Mouse (Mus musculus): Measurements from ENCODE around the gene Cyp26c1. TPM values are rescaled to one million over a fixed set of nuclear protein-coding genes. Genes with fewer than 3 reads are reported as not detected.

Cyp26c1 gene
- polyA plus RNA-seq, 1 experiment = not detected

GRCm38 (mm10) chr19:37697651-37698272, 12.4 kb downstream of the Cyp26c1 start, which contains the start of gene Cyp26a1:
TSS of gene Cyp26a1 (plus strand) at chr19:37697798.
- Histone ChIP-seq H3K4me1 (ENCODE audit: control insufficient read depth, insufficient read depth, low read length) (peaks cover 7% of the 10 kb centered on the region; the same call in 1 of the 2 replicates), H3K27ac (ENCODE audit: insufficient read depth, low read length) (no peak within 1 kb of the TSS), H3K4me3 (ENCODE audit: insufficient read depth, low read length) (no peak within 1 kb of the TSS)
- TF ChIP-seq POLR2A (IDR thresholded peaks at IDR 0.05; ENCODE audit: low read depth, low read length) = no peak
- TF ChIP-seq CTCF (IDR thresholded peaks at IDR 0.05; ENCODE audit: borderline replicate concordance, insufficient read depth, low read length) = no peak

- TF ChIP-seq CTCF (IDR thresholded peaks at IDR 0.05; ENCODE audit: borderline replicate concordance, insufficient read depth, low read length) = no peak
- TF ChIP-seq POLR2A (IDR thresholded peaks at IDR 0.05; ENCODE audit: low read depth, low read length) = no peak
- H3K4me1 ChIP-seq (ENCODE audit: control insufficient read depth, insufficient read depth, low read length) = peaks cover 7% of the 10 kb centered on the region; the same call in 1 of the 2 replicates
- no peak overlapping the region for H3K4me3 ChIP-seq (ENCODE audit: insufficient read depth, low read length)
- H3K27ac ChIP-seq (ENCODE audit: insufficient read depth, low read length) = no peak overlapping the region
These were observed 13.1 kb downstream of the Cyp26c1 start for GRCm38 (mm10) chr19:37698273-37699160.

DNA sequence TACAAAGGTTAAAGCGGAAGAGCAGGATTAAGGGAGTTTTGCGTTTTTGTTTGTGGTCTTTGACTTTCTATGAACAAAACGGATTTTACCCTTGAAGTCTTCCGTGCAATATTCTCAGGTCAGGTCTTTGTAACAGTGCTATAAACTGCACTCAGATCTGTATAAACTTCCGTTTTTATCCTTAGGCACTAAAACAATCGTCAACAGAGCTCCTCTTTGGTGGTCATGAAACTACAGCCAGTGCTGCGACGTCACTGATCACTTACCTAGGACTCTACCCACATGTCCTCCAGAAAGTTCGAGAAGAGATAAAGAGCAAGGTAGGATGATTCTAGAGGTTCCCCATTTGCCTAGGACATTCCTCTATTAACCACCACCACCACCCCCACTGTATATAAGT, 14.3 kb downstream of the Cyp26c1 start:
- H3K4me3 ChIP-seq (ENCODE audit: insufficient read depth, low read length) = no peak overlapping the region
- TF ChIP-seq POLR2A (IDR thresholded peaks at IDR 0.05; ENCODE audit: low read depth, low read length) (no peak), CTCF (IDR thresholded peaks at IDR 0.05; ENCODE audit: borderline replicate concordance, insufficient read depth, low read length) (no peak)

GRCm38 (mm10) chr19:37702377-37703076, 17.1 kb downstream of the Cyp26c1 start:
- Histone ChIP-seq H3K27ac (ENCODE audit: insufficient read depth, low read length) (no peak overlapping the region), H3K4me1 (ENCODE audit: control insufficient read depth, insufficient read depth, low read length) (peaks cover 7% of the 10 kb centered on the region; the same call in 1 of the 2 replicates), H3K4me3 (ENCODE audit: insufficient read depth, low read length) (no peak overlapping the region)
- TF ChIP-seq CTCF (IDR thresholded peaks at IDR 0.05; ENCODE audit: borderline replicate concordance, insufficient read depth, low read length) = no peak
- no peak for TF ChIP-seq POLR2A (IDR thresholded peaks at IDR 0.05; ENCODE audit: low read depth, low read length)

More for the DNA sequence above, 14.3 kb downstream of the Cyp26c1 start:
- Histone ChIP-seq H3K4me1 (ENCODE audit: control insufficient read depth, insufficient read depth, low read length) (peaks cover 7% of the 10 kb centered on the region; the same call in 1 of the 2 replicates), H3K27ac (ENCODE audit: insufficient read depth, low read length) (no peak overlapping the region)

DNA sequence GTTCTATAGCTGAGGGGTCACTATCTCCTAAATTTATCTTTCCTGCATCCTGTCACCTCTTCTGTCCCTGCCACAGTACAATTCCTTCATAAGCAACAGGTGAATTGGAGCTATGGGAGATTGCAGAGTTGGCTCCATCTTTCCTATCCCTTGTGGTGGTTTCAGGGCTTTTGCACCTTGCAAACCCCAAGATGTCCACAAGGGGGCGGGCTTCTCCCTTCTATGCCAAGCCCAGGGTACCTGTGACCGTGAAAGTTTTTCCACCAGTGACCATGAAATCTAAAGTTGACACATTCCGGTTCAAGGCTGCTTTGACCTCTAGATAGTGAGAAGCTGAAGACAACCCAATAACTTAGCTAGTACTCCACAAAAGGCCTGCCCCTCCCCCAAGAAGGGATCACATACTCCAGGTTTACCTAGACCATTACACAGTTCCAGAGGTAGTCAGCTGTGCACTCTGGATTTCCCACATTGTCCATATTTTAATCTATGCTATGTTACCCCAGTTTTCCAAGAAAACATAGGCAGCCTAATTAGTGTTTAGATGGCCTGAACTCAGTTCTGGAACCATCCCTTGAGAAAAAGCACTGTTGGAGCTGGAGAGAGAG, 18.6 kb downstream of the Cyp26c1 start:
- TF ChIP-seq CTCF (IDR thresholded peaks at IDR 0.05; ENCODE audit: borderline replicate concordance, insufficient read depth, low read length) (no peak), POLR2A (IDR thresholded peaks at IDR 0.05; ENCODE audit: low read depth, low read length) (no peak)

GRCm38 (mm10) chr19:37705722-37706121, 20.3 kb downstream of the Cyp26c1 start:
- Histone ChIP-seq H3K4me1 (ENCODE audit: control insufficient read depth, insufficient read depth, low read length) (no peaks in the 10 kb centered on the region), H3K4me3 (ENCODE audit: insufficient read depth, low read length) (no peak overlapping the region), H3K27ac (ENCODE audit: insufficient read depth, low read length) (no peak overlapping the region)
- TF ChIP-seq POLR2A (IDR thresholded peaks at IDR 0.05; ENCODE audit: low read depth, low read length) (no peak), CTCF (IDR thresholded peaks at IDR 0.05; ENCODE audit: borderline replicate concordance, insufficient read depth, low read length) (no peak)

More for the DNA sequence above, 18.6 kb downstream of the Cyp26c1 start:
- Histone ChIP-seq H3K4me1 (ENCODE audit: control insufficient read depth, insufficient read depth, low read length) (no peaks in the 10 kb centered on the region), H3K27ac (ENCODE audit: insufficient read depth, low read length) (no peak overlapping the region), H3K4me3 (ENCODE audit: insufficient read depth, low read length) (no peak overlapping the region)

- no peak overlapping the region for H3K27ac ChIP-seq (ENCODE audit: insufficient read depth, low read length)
- H3K4me3 ChIP-seq (ENCODE audit: insufficient read depth, low read length) = no peak overlapping the region
- no peaks in the 10 kb centered on the region for H3K4me1 ChIP-seq (ENCODE audit: control insufficient read depth, insufficient read depth, low read length)
- no peak for TF ChIP-seq POLR2A (IDR thresholded peaks at IDR 0.05; ENCODE audit: low read depth, low read length)
- TF ChIP-seq CTCF (IDR thresholded peaks at IDR 0.05; ENCODE audit: borderline replicate concordance, insufficient read depth, low read length) = no peak
These were observed 29.3 kb downstream of the Cyp26c1 start for GRCm38 (mm10) chr19:37714681-37715080.

- H3K27ac ChIP-seq (ENCODE audit: insufficient read depth, low read length) = no peak overlapping the region
- TF ChIP-seq POLR2A (IDR thresholded peaks at IDR 0.05; ENCODE audit: low read depth, low read length) (no peak), CTCF (IDR thresholded peaks at IDR 0.05; ENCODE audit: borderline replicate concordance, insufficient read depth, low read length) (no peak)
These were observed 30.6 kb downstream of the Cyp26c1 start for GRCm38 (mm10) chr19:37715980-37716379.

GRCm38 (mm10) chr19:37716524-37717175, 31.3 kb downstream of the Cyp26c1 start:
- no peaks in the 10 kb centered on the region for H3K4me1 ChIP-seq (ENCODE audit: control insufficient read depth, insufficient read depth, low read length)
- TF ChIP-seq POLR2A (IDR thresholded peaks at IDR 0.05; ENCODE audit: low read depth, low read length) = no peak
- no peak for TF ChIP-seq CTCF (IDR thresholded peaks at IDR 0.05; ENCODE audit: borderline replicate concordance, insufficient read depth, low read length)
- H3K27ac ChIP-seq (ENCODE audit: insufficient read depth, low read length) = no peak overlapping the region
- no peak overlapping the region for H3K4me3 ChIP-seq (ENCODE audit: insufficient read depth, low read length)

More at GRCm38 (mm10) chr19:37715980-37716379, 30.6 kb downstream of the Cyp26c1 start:
- H3K4me1 ChIP-seq (ENCODE audit: control insufficient read depth, insufficient read depth, low read length) = no peaks in the 10 kb centered on the region
- no peak overlapping the region for H3K4me3 ChIP-seq (ENCODE audit: insufficient read depth, low read length)
